ENCODE assay signal across 21 mouse cellular contexts in the genomic region with DNA sequence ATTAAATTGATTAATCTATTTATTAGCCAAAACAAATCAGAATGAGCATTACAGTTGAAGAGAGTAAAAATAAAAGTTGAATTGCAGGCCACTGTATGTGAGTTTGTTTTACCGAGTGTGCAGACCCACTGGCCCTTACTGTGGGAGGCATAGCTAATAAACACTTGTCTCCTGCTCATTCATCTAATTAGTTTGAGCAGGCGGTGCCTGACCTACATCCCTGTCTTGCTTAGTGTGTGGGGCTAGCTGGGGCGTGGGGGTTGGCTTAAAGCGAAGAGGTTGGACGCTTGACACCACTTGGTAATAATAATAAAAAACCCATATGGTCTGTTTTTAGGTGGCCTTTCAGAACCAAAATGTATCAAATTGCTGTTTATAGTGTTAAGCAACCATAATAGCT.
DNase-seq lines count a peak whose midpoint lies in the region; ATAC-seq and TF ChIP-seq lines count a peak whose summit lies in the region.
"Had no signal": no experiment of that assay in that cellular context is flagged by ENCODE, and none has a peak within 500 bp of the region (broad histone marks: within the 10 kb centered on the region; RNA-seq: fewer than 3 reads in every experiment).

No protein-coding gene starts in this region.

- no peak overlapping the region for H3K4me3 ChIP-seq in kidney, embryonic 15.5 days (replicated peaks)
- H3K4me3 ChIP-seq in kidney, adult 2 months (ENCODE audit: insufficient read depth, low read depth, low read length), result no peak overlapping the region
- H3K4me3 ChIP-seq: embryonic facial prominence, embryonic 12.5 days; embryonic facial prominence, embryonic 15.5 days; hindbrain, embryonic 12.5 days; hindbrain, embryonic 15.5 days had no signal

- no peak overlapping the region for H3K27ac ChIP-seq in kidney, embryonic 15.5 days
- H3K27ac ChIP-seq in kidney, adult 2 months (ENCODE audit: insufficient read depth, low read depth, low read length), result no peak overlapping the region
- H3K27ac ChIP-seq: embryonic facial prominence, embryonic 12.5 days; embryonic facial prominence, embryonic 15.5 days; hindbrain, embryonic 12.5 days; hindbrain, embryonic 15.5 days had no signal

- no peaks in the 10 kb centered on the region for H3K36me3 ChIP-seq in kidney, embryonic 15.5 days
- H3K36me3 ChIP-seq in kidney, adult 2 months (ENCODE audit: control insufficient read depth, insufficient read depth, low read length), result no peaks in the 10 kb centered on the region
- H3K36me3 ChIP-seq: embryonic facial prominence, embryonic 12.5 days; embryonic facial prominence, embryonic 15.5 days; hindbrain, embryonic 12.5 days; hindbrain, embryonic 15.5 days had no signal

- H3K9me3 ChIP-seq in kidney, embryonic 15.5 days (replicated peaks), result no peaks in the 10 kb centered on the region
- H3K9me3 ChIP-seq: embryonic facial prominence, embryonic 12.5 days; embryonic facial prominence, embryonic 15.5 days; hindbrain, embryonic 12.5 days; hindbrain, embryonic 15.5 days had no signal

- no peak for TF ChIP-seq CTCF in kidney, adult 2 months (conservative IDR thresholded peaks at IDR 0.05; ENCODE audit: insufficient read depth, insufficient read length, low read depth, low read length)

- H3K9ac ChIP-seq in kidney, embryonic 15.5 days, result no peak overlapping the region
- H3K9ac ChIP-seq: embryonic facial prominence, embryonic 12.5 days; embryonic facial prominence, embryonic 15.5 days; hindbrain, embryonic 12.5 days; hindbrain, embryonic 15.5 days had no signal

- H3K27me3 ChIP-seq in kidney, embryonic 15.5 days, result no peaks in the 10 kb centered on the region
- H3K27me3 ChIP-seq in kidney, adult 2 months (replicated peaks; ENCODE audit: control insufficient read depth, insufficient read depth, low read length), result no peaks in the 10 kb centered on the region
- H3K27me3 ChIP-seq: embryonic facial prominence, embryonic 12.5 days; embryonic facial prominence, embryonic 15.5 days; hindbrain, embryonic 12.5 days; hindbrain, embryonic 15.5 days had no signal

- 31% methylated on average over 5 of the region's 5 CpGs for WGBS in kidney, embryonic 15.5 days
- WGBS in kidney, adult 2 months, result 41% methylated on average over 5 of the region's 5 CpGs

- no peak overlapping the region for H3K4me2 ChIP-seq in kidney, embryonic 15.5 days
- H3K4me2 ChIP-seq: embryonic facial prominence, embryonic 12.5 days; embryonic facial prominence, embryonic 15.5 days; heart, embryonic 11.5 days; hindbrain, embryonic 12.5 days; hindbrain, embryonic 15.5 days had no signal

- TF ChIP-seq POLR2A in kidney, adult 2 months (IDR thresholded peaks at IDR 0.05; ENCODE audit: low read depth, low read length), result no peak

- peak; percentile 8 to 10 for DNase-seq in cerebellum, postnatal 10 days
- no peak for DNase-seq in cerebellum, adult 9-10 months
- no peak for DNase-seq in kidney, adult 2 months
- DNase-seq in kidney, postnatal 4 days, result peak; percentile 18 to 29
- no peak for DNase-seq in kidney, adult 9 months
- no peak for DNase-seq in heart, adult 18-20 months
- DNase-seq: adrenal gland, adult 8-10 months; adrenal gland, postnatal 25 days; cerebellum, adult 11-12 months; cerebellum, adult 8-10 months; cerebellum, postnatal 25 days; gastrocnemius, postnatal 10 days; gastrocnemius, postnatal 36 days had no signal

- peak; percentile 86 for ATAC-seq in kidney, embryonic 15.5 days (replicated peaks; ENCODE audit: low FRiP score)
- ATAC-seq: activated CD4-positive, CD25-positive, alpha-beta regulatory T cell, adult 4 months; forebrain, embryonic 16.5 days had no signal

- no peaks in the 10 kb centered on the region for H3K4me1 ChIP-seq in kidney, embryonic 15.5 days
- no peaks in the 10 kb centered on the region for H3K4me1 ChIP-seq in kidney, adult 2 months (ENCODE audit: control insufficient read depth, insufficient read depth, low read length)
- H3K4me1 ChIP-seq: embryonic facial prominence, embryonic 12.5 days; embryonic facial prominence, embryonic 15.5 days; hindbrain, embryonic 12.5 days; hindbrain, embryonic 15.5 days had no signal

Comparison
In these comparisons a context has a peak if more than half of its experiments do, and no peak if none do; other contexts are left out.
1. DNase-seq: peak in cerebellum, postnatal 10 days (2 of 2) and kidney, postnatal 4 days (2 of 2); none in cerebellum, adult 9-10 months (single experiment), kidney, adult 2 months (single experiment), kidney, adult 9 months (single experiment) and heart, adult 18-20 months (0 of 2).